Mouse (Mus musculus): ENCODE measurements around the gene Fam181a. TPM values are rescaled to one million over a fixed set of nuclear protein-coding genes. Genes with fewer than 3 reads are reported as not detected.
A peak's percentile ranks its signal among the peaks of the same experiment; 100 is the strongest.

The Fam181a gene
- total and polyA plus RNA-seq, 2 experiments from 2014 or later: 8.9 to 11.2 TPM

DNA sequence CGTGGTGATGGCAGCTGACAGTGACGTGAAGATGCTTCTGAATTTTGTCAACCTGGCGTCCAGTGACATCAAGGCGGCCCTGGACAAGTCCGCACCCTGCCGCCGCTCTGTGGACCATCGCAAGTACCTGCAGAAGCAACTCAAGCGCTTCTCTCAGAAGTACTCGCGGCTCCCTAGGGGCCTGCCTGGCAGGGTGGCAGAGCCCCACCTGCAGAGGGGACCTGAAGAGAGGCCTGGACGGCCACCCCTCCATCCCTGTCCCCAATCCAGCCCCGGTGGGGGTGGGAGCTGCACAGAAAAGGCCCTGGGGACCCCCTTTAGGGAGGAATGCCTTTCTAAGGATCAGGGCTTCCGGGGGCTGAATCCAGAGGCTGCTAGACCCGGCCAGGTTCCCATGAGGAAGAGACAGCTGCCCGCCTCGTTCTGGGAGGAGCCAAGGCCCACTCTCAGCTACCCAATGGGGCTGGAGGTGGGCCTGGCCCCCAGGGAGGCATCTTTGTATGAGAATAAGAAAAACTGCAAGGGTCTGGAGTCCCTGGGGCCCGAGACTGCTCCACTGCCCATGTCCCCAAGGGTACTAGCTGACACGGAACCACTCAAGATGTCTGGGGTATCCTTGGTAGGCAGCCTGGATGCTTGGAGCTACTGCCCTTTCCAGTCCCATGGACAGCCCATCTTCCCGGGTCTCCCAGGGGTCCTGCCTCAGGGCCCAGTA, 5.2 kb downstream of the Fam181a start:
- DNase-seq (ENCODE audit: low spot score): peak; percentile 19
- H3K9ac ChIP-seq (replicated peaks; ENCODE audit: low read length, poor library complexity, severe bottlenecking): no peak overlapping the region
- peak overlapping the region; percentile 30; the same call in 1 of the 2 replicates for H3K4me3 ChIP-seq (ENCODE audit: low read depth, low read length)
- peaks cover 11% of the 10 kb centered on the region; the same call in 1 of the 2 replicates for H3K4me1 ChIP-seq (ENCODE audit: insufficient read depth, low read length)
- H3K36me3 ChIP-seq (ENCODE audit: insufficient read depth, low read length): no peaks in the 10 kb centered on the region
- peaks cover 4% of the 10 kb centered on the region; the same call in 1 of the 2 replicates for H3K27me3 ChIP-seq (ENCODE audit: insufficient read depth, low read length)
- H3K9me3 ChIP-seq (ENCODE audit: low read length): no peaks in the 10 kb centered on the region
- H3K4me2 ChIP-seq (ENCODE audit: low read depth, low read length, poor library complexity, severe bottlenecking): peak overlapping the region; percentile 50
- no peak for ATAC-seq (ENCODE audit: low FRiP score)
- H3K27ac ChIP-seq (ENCODE audit: low read depth, low read length): no peak overlapping the region
- WGBS: 21% methylated on average over 20 of the region's 20 CpGs
- TF ChIP-seq CTCF (IDR thresholded peaks at IDR 0.05): no peak

DNA sequence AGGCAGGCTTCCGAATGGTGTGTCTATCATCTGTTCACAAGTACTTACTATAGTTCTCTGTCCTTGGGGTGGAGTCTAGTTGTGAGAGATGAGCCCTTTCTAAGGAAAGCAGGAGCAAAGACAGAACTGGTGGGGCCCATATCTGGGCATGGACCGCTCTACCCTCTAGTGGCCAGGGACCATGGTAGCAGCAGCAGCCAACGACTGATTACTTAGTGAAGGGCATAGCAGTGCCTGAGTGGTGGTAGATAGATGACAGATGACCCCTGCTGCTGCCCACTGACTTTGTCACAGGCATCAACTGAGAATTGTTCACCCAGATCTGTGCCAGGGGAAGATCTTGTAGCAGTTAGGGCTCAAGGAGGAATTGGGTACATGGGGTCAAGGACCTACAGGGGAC, 12.0 kb downstream of the Fam181a start:
- no peaks in the 10 kb centered on the region for H3K4me1 ChIP-seq (ENCODE audit: insufficient read depth, low read length)
- WGBS: 37% methylated on average over 3 of the region's 3 CpGs
- peak; percentile 74 for TF ChIP-seq CTCF (IDR thresholded peaks at IDR 0.05)
- no peaks in the 10 kb centered on the region for H3K9me3 ChIP-seq (ENCODE audit: low read length)
- no peaks in the 10 kb centered on the region for H3K27me3 ChIP-seq (ENCODE audit: insufficient read depth, low read length)
- no peak overlapping the region for H3K4me2 ChIP-seq (ENCODE audit: low read depth, low read length, poor library complexity, severe bottlenecking)
- H3K36me3 ChIP-seq (ENCODE audit: insufficient read depth, low read length): no peaks in the 10 kb centered on the region
- ATAC-seq (ENCODE audit: low FRiP score): no peak
- no peak overlapping the region for H3K4me3 ChIP-seq (ENCODE audit: low read depth, low read length)
- H3K27ac ChIP-seq (ENCODE audit: low read depth, low read length): no peak overlapping the region
- peak; percentile 43 for DNase-seq (ENCODE audit: low spot score)
- no peak overlapping the region for H3K9ac ChIP-seq (replicated peaks; ENCODE audit: low read length, poor library complexity, severe bottlenecking)

DNA sequence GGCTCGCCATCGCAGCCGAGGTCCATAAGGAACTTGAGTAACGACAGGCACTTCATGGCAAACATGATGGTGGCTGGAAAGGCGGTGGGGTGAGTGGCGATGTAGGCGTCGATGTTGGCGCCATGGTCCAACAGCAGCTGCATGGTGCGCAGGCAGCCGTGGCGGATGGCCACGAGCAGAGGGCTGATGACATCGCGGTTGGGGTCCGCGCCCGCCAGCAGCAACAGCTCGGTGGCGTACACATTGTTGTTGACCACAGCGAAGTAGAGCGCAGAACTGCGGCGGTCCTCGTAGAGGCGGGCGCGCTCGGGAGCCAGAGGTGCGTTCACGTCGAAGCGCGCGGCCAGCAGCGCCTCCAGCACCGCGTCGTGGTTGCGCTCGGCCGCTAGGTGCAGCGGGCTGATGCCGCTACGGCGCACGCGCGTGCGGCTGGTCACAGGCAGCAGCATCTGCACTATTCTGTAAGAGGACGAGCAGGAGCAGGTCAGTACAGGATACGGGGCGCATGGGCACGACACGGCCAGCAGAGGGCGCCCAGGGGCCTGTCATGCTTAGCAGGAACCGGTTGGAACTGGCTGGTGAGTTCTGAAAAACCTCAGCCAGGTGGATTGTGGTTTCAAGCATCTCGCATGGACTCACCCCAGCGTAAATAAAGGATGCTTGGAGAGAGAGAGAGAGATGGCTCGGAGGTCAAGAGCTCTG, 14.5 kb downstream of the Fam181a start:
- no peaks in the 10 kb centered on the region for H3K36me3 ChIP-seq (ENCODE audit: insufficient read depth, low read length)
- DNase-seq (ENCODE audit: low spot score) (peak; percentile 97), ATAC-seq (ENCODE audit: low FRiP score) (peak; percentile 96)
- no peak overlapping the region for H3K27ac ChIP-seq (ENCODE audit: low read depth, low read length)
- no peaks in the 10 kb centered on the region for H3K9me3 ChIP-seq (ENCODE audit: low read length)
- 7% methylated on average over 60 of the region's 60 CpGs for WGBS
- peak overlapping the region; percentile 46 for H3K4me2 ChIP-seq (ENCODE audit: low read depth, low read length, poor library complexity, severe bottlenecking)
- H3K9ac ChIP-seq (replicated peaks; ENCODE audit: low read length, poor library complexity, severe bottlenecking): no peak overlapping the region
- H3K27me3 ChIP-seq (ENCODE audit: insufficient read depth, low read length): no peaks in the 10 kb centered on the region
- H3K4me1 ChIP-seq (ENCODE audit: insufficient read depth, low read length): no peaks in the 10 kb centered on the region
- peak overlapping the region; percentile 27 for H3K4me3 ChIP-seq (ENCODE audit: low read depth, low read length)
- TF ChIP-seq CTCF (IDR thresholded peaks at IDR 0.05): peak; percentile 93

DNA sequence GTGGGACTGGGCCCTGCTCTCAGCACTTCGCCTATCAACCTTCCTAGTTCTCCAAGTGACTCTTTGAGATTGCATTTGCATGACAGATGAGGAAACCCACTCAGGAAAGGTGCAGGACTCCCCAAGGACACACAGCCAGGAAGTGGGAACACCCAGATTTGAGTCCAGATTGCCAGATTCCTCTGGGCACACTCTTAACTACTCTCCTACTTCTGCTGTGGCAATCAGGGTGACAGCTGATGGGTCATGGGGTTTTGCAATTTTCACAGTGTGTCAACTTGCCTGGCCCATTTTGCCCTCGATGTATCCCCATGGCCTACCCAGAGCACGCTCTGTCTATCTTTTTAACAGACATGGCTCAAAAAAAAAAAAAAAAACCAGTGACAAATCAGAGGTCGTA, 15.8 kb downstream of the Fam181a start:
- 79% methylated on average over 4 of the region's 4 CpGs for WGBS
- Histone ChIP-seq H3K4me3 (ENCODE audit: low read depth, low read length) (no peak overlapping the region), H3K27me3 (ENCODE audit: insufficient read depth, low read length) (no peaks in the 10 kb centered on the region), H3K4me1 (ENCODE audit: insufficient read depth, low read length) (no peaks in the 10 kb centered on the region), H3K9me3 (ENCODE audit: low read length) (no peaks in the 10 kb centered on the region), H3K4me2 (ENCODE audit: low read depth, low read length, poor library complexity, severe bottlenecking) (no peak overlapping the region), H3K27ac (ENCODE audit: low read depth, low read length) (no peak overlapping the region), H3K36me3 (ENCODE audit: insufficient read depth, low read length) (no peaks in the 10 kb centered on the region), H3K9ac (replicated peaks; ENCODE audit: low read length, poor library complexity, severe bottlenecking) (no peak overlapping the region)
- TF ChIP-seq CTCF (IDR thresholded peaks at IDR 0.05): no peak
- ATAC-seq (ENCODE audit: low FRiP score) (no peak), DNase-seq (ENCODE audit: low spot score) (no peak)

DNA sequence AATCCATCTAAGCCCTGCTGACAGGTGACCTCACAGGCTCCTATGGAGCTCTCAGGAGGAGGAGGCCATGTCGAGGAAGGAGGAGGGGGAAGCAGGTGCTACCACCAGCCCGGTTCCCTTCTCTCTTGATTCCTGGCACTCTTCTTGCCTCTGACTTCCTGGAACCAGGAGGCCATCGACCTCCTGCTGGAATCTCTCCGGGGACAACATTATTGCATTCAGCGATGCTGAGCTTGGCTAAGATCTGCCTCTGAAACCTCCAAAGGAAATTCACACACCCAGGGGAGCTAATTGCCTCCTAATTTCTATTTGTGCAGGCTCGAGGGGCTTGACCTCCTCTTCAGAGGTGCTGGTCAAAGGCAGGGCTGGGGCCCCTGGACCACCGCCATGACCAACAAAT, 16.3 kb downstream of the Fam181a start:
- Histone ChIP-seq H3K9me3 (ENCODE audit: low read length) (no peaks in the 10 kb centered on the region), H3K27me3 (ENCODE audit: insufficient read depth, low read length) (no peaks in the 10 kb centered on the region), H3K36me3 (ENCODE audit: insufficient read depth, low read length) (no peaks in the 10 kb centered on the region), H3K27ac (ENCODE audit: low read depth, low read length) (no peak overlapping the region), H3K4me3 (ENCODE audit: low read depth, low read length) (no peak overlapping the region), H3K4me1 (ENCODE audit: insufficient read depth, low read length) (no peaks in the 10 kb centered on the region), H3K4me2 (ENCODE audit: low read depth, low read length, poor library complexity, severe bottlenecking) (no peak overlapping the region), H3K9ac (replicated peaks; ENCODE audit: low read length, poor library complexity, severe bottlenecking) (no peak overlapping the region)
- DNase-seq (ENCODE audit: low spot score): no peak
- TF ChIP-seq CTCF (IDR thresholded peaks at IDR 0.05): no peak
- WGBS: 13% methylated on average over 7 of the region's 7 CpGs
- ATAC-seq (ENCODE audit: low FRiP score): no peak
